Mouse (Mus musculus): ENCODE measurements around the gene Lrrc2. TPM values are rescaled to one million over a fixed set of nuclear protein-coding genes. Genes with fewer than 3 reads are reported as not detected.

Lrrc2 gene
- polyA plus RNA-seq (2015; fragmentation: Nextera tagmentation; extraction: Ambion mirVana), result 10.9 and 25.5 TPM in 2 replicates

DNA sequence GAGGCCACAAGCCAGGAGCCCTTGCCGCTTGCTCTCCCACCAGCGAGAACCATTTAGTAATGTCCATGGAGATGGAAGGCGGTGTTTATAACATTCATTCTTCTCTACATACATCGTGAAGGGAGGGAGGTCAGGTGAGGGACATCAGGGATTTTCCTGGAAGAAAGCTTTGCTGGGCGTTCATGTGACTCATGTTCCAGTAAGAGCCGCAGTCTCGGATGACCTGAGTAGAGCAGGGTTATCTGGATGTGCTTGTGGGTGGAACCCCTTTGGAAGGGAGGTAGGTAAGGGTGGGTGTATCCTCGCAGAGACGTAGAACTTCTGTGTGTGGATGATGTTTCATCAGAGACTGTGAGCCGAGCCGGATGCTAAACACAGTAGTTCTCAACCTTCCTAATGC lies at the start of gene Lrrc2:
Gene Lrrc2, plus strand, starts transcription at position 149 of the 400 bp plus-strand sequence.

DNA sequence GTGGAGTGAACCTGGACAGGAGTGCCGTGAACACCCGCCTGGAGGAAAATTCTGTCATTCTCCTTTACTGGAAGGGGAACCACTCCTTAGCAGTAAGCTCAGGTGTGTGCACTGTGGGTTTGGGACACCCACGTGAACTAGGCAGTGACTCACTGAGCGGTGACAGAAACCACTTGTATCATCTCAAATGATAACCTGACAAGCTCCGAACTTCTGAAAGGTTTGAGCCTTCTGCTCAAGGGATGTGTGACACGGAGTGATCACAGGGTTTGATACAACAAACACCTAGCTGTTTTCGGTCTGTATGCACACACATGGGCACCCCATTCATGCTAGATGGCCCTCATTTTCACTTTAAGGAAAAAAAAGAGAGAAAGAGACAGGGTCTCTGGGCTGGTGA lies 34.6 kb upstream of the Lrrc2 start, which contains the start of gene Fam240a:
Gene Fam240a, minus strand, starts transcription at position 76 of the 400 bp plus-strand sequence.

DNA sequence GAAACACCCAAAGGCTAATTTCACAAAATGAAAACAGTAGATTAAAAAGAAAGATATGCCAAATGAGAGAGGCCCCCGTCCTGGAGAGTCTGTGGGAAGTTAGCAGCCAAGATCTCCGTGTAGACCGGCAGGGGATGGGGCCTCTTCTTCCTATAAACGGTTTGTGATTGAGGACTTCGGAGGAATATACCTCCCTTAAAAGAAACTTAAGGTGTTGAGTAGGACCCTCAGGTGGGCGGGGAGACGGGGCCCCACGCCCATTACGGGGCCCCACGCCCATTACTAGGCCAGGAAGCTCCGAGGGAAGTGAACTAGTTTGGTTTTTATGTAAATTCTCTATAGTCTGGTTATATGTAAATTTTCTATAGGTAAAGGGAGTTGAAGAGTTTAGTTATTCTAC lies 5.4 kb upstream of the Lrrc2 start, which contains the start of gene Tdgf1:
Gene Tdgf1, minus strand, starts transcription at position 233 of the 400 bp plus-strand sequence.

DNA sequence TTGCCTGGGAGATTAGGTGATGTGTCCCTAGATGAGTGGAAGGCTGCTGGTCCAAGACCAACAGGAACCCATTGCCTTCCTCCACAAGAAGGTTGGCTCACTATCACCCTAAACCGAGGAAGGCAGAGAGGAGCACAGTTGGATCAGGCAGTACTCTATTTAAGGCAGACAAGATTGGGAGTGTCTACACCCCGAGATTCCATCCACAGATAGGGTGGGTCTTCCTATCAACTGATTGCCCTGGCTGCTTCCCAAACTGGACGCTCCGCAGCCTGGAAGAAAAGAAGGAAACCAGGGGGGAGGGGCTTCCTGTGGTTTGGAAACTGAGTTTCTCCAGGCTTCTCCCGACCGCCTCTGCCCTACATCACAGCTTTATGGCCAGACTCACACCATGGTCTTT lies 38.9 kb downstream of the Lrrc2 start, which contains the start of gene Rtp3:
Gene Rtp3, minus strand, starts transcription at position 380 of the 400 bp plus-strand sequence.

DNA sequence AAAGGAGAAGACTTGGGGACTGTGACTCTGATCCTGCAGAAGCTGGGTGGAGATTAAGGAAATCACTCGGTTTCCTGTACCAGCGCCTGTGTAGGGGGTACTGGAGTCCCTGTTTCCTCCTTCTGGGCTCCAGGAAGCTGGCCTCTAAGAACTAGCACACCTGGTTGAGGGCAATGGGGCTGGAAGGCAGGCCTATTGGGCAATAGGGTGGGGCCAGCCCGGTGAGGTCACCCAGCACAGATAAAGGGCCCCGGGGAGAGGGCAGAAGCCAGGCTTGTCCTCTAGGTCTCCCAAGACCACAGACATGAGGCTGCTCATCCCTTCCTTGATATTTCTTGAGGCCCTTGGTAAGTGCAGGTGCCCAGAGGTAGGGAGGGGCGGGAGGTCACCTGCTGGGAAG lies 67.7 kb downstream of the Lrrc2 start, which contains the start of gene Ltf:
Gene Ltf, plus strand, starts transcription at position 250 of the 400 bp plus-strand sequence.

Small RNAs within 50 kb of the gene (microRNA-seq; reads per million reads assigned to microRNA genes)
- 0 reads per million in 2 experiments for gene Gm24269

Other genes with a start within 250 kb of the Lrrc2 start
- gene Myl3, start 209.7 kb upstream of the Lrrc2 start, polyA plus RNA-seq (2015; fragmentation: Nextera tagmentation; extraction: Ambion mirVana), result 239 and 303 TPM in 2 replicates
- gene Pth1r, start 204.4 kb upstream of the Lrrc2 start, polyA plus RNA-seq (2015; fragmentation: Nextera tagmentation; extraction: Ambion mirVana), result 10.1 and 16.0 TPM in 2 replicates
- gene Prss42, start 153.4 kb upstream of the Lrrc2 start, polyA plus RNA-seq (2015; fragmentation: Nextera tagmentation; extraction: Ambion mirVana), result not detected in 2 replicates
- gene Prss44, start 137.6 kb upstream of the Lrrc2 start, polyA plus RNA-seq (2015; fragmentation: Nextera tagmentation; extraction: Ambion mirVana), result not detected in 2 replicates
- not detected in 2 replicates for gene Prss43, start 124.9 kb upstream of the Lrrc2 start, polyA plus RNA-seq (2015; fragmentation: Nextera tagmentation; extraction: Ambion mirVana)
- not detected in 2 replicates for gene Prss45, start 117.0 kb upstream of the Lrrc2 start, polyA plus RNA-seq (2015; fragmentation: Nextera tagmentation; extraction: Ambion mirVana)
- not detected in 2 replicates for gene Prss46, start 107.0 kb upstream of the Lrrc2 start, polyA plus RNA-seq (2015; fragmentation: Nextera tagmentation; extraction: Ambion mirVana)
- not detected in 2 replicates for gene Prss50, start 93.6 kb upstream of the Lrrc2 start, polyA plus RNA-seq (2015; fragmentation: Nextera tagmentation; extraction: Ambion mirVana)
- 1.3 and 1.9 TPM in 2 replicates for gene Als2cl, start 71.7 kb upstream of the Lrrc2 start, polyA plus RNA-seq (2015; fragmentation: Nextera tagmentation; extraction: Ambion mirVana)
- 0.29 and 0.50 TPM in 2 replicates for gene Tmie, start 71.4 kb upstream of the Lrrc2 start, polyA plus RNA-seq (2015; fragmentation: Nextera tagmentation; extraction: Ambion mirVana)
- 0.78 and 2.8 TPM in 2 replicates for gene Fam240a, start 34.7 kb upstream of the Lrrc2 start, polyA plus RNA-seq (2015; fragmentation: Nextera tagmentation; extraction: Ambion mirVana)
- gene Tdgf1, start 5.4 kb upstream of the Lrrc2 start, polyA plus RNA-seq (2015; fragmentation: Nextera tagmentation; extraction: Ambion mirVana), result not detected in 2 replicates
- 0.26 and 0.35 TPM in 2 replicates for gene Rtp3, start 39.0 kb downstream of the Lrrc2 start, polyA plus RNA-seq (2015; fragmentation: Nextera tagmentation; extraction: Ambion mirVana)
- 0.45 and 2.0 TPM in 2 replicates for gene Ltf, start 67.7 kb downstream of the Lrrc2 start, polyA plus RNA-seq (2015; fragmentation: Nextera tagmentation; extraction: Ambion mirVana)
- 0.93 and 1.4 TPM in 2 replicates for gene Ccrl2, start 106.0 kb downstream of the Lrrc2 start, polyA plus RNA-seq (2015; fragmentation: Nextera tagmentation; extraction: Ambion mirVana)
- gene Lrrfip2, start 166.0 kb downstream of the Lrrc2 start, polyA plus RNA-seq (2015; fragmentation: Nextera tagmentation; extraction: Ambion mirVana), result 44.5 and 47.5 TPM in 2 replicates